Mouse (Mus musculus): ENCODE measurements at regions not wholly inside any gene's neighbourhood (a gene's known extent, or its start where the extent isn't known, plus 50 kb on each side); places are given as distances from the start of the nearest gene placed in this dataset.

GRCm38 (mm10) chr4:152836080-152836479 lies 358.4 kb upstream of the Kcnab2 start:
- no peak for TF ChIP-seq MXI1 (IDR thresholded peaks at IDR 0.05; ENCODE audit: low read depth, low read length)
- no peak for TF ChIP-seq MAZ (IDR thresholded peaks at IDR 0.05; ENCODE audit: low read depth, low read length)
- TF ChIP-seq CTCF (conservative IDR thresholded peaks at IDR 0.05 in 1 of 2, IDR thresholded peaks at IDR 0.05 in 1 of 2; ENCODE audit: low read depth in 2 of 2, low read length in 2 of 2), result no peak
- TF ChIP-seq USF1 (IDR thresholded peaks at IDR 0.05; ENCODE audit: low read depth, low read length), result no peak
- TF ChIP-seq POLR2AphosphoS2 (IDR thresholded peaks at IDR 0.05; ENCODE audit: low read depth, low read length), result no peak
- no peak for TF ChIP-seq ZNF384 (IDR thresholded peaks at IDR 0.05; ENCODE audit: low read depth, low read length)
- TF ChIP-seq KAT2A (IDR thresholded peaks at IDR 0.05; ENCODE audit: insufficient replicate concordance, low read length), result no peak
- TF ChIP-seq RCOR1 (conservative IDR thresholded peaks at IDR 0.05; ENCODE audit: low read depth, low read length), result no peak
- TF ChIP-seq POLR2A (IDR thresholded peaks at IDR 0.05; ENCODE audit: low read depth, low read length), result no peak
- TF ChIP-seq BHLHE40 (IDR thresholded peaks at IDR 0.05; ENCODE audit: low read depth, low read length), result no peak
- TF ChIP-seq TCF12 (IDR thresholded peaks at IDR 0.05; ENCODE audit: low read depth, low read length), result no peak
- TF ChIP-seq ZMIZ1 (IDR thresholded peaks at IDR 0.05; ENCODE audit: low read depth, low read length), result no peak
- TF ChIP-seq RAD21 (IDR thresholded peaks at IDR 0.05; ENCODE audit: low read depth, low read length), result no peak
